Comparison of ENCODE assay signal across 27 mouse cellular contexts in the genomic region with DNA sequence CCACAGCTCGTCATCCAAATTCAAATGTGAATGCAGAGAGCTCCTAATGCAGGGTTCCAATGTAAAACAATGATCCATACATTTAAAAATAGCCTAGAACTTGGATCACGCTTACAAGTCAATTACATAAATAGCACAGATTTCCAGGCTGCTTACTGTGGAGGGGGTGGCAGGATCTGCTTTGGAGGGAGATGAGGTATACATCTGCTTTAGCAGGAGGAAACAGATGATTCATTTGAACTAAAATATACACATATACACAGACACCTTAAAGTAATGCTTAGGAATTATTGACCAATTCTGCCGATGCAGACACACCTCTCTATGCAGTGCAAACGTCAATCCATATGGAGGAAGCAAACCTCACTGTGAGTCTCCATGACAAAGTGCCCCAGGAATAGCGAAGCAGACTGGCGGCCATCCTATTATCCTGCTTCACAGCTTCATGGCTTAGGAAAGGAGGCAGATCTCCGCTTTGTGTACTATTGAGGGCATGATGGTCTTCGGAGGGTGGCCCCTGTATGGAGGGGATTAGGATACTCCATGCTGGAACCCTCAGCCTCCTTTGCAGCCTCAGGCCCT. TPM values are rescaled to one million over a fixed set of nuclear protein-coding genes. Genes with fewer than 3 reads are reported as not detected.
DNase-seq lines count a peak whose midpoint lies in the region; ATAC-seq and TF ChIP-seq lines count a peak whose summit lies in the region.
"Had no signal": no experiment of that assay in that cellular context is flagged by ENCODE, and none has a peak within 500 bp of the region (broad histone marks: within the 10 kb centered on the region; RNA-seq: fewer than 3 reads in every experiment).

No protein-coding gene starts in this region.

- peak overlapping the region; percentile 59 for H3K27ac ChIP-seq in forebrain, postnatal 0 days (ENCODE audit: low read depth, low read length)
- H3K27ac ChIP-seq in forebrain, embryonic 14.5 days (ENCODE audit: low read depth, low read length), result no peak overlapping the region
- H3K27ac ChIP-seq in left cerebral cortex, adult 2 months, result peak overlapping the region; percentile 92
- no peak overlapping the region for H3K27ac ChIP-seq in intestine, embryonic 16.5 days (ENCODE audit: low read length)
- no peak overlapping the region for H3K27ac ChIP-seq in midbrain, postnatal 0 days (ENCODE audit: low read depth, low read length)
- H3K27ac ChIP-seq: forebrain, embryonic 10.5 days; hindbrain, embryonic 13.5 days; limb, embryonic 10.5 days; liver, embryonic 15.5 days; macrophage had no signal

- no peak for DNase-seq in forebrain, postnatal 0 days
- DNase-seq in forebrain, embryonic 14.5 days (ENCODE audit: low spot score), result no peak
- peak in 1 of 2 experiments; percentile 28 for DNase-seq in left cerebral cortex, adult 2 months (ENCODE audit: extremely low spot score in 1 of 2, low spot score in 2 of 2)
- no peak for DNase-seq in left cerebral cortex, postnatal 4 days
- DNase-seq in left cerebral cortex, postnatal 36 days (ENCODE audit: low spot score in 2 of 2), result peak; percentile 42 to 58
- DNase-seq in telencephalon, adult 2 months (ENCODE audit: low read depth, low spot score), result peak; percentile 90
- no peak for DNase-seq in midbrain, postnatal 0 days (ENCODE audit: low spot score)
- DNase-seq: adrenal gland, postnatal 25 days; cerebellum, adult 9-10 months; gastrocnemius, postnatal 36 days; kidney, adult 8-10 months; kidney, postnatal 14 days; liver; thymus, postnatal 25 days had no signal

- intact Hi-C loops in left cerebral cortex, adult 2 months (cut with DNase I), result loop anchor here (1.0 to 5.0 kb wide), 3 partner anchors 14 to 85 kb away; partner anchors contain the start of genes Frmpd2 and Mapk8
- intact Hi-C loops in left cerebral cortex, postnatal 4 days (cut with DNase I), result no loop called here
- intact Hi-C loops in left cerebral cortex, postnatal 36 days (cut with DNase I), result loop anchor here (10.0 kb wide), 1 partner anchor 147 kb away; no protein-coding TSS in a partner anchor

- no peak overlapping the region; the same call in 1 of the 2 replicates for H3K9ac ChIP-seq in forebrain, postnatal 0 days
- no peak overlapping the region for H3K9ac ChIP-seq in forebrain, embryonic 14.5 days (ENCODE audit: low read length)
- H3K9ac ChIP-seq in intestine, embryonic 16.5 days (ENCODE audit: low read depth, low read length), result no peak overlapping the region
- H3K9ac ChIP-seq in midbrain, postnatal 0 days (replicated peaks; ENCODE audit: low read length, poor library complexity, severe bottlenecking), result no peak overlapping the region
- H3K9ac ChIP-seq: hindbrain, embryonic 13.5 days; liver, embryonic 15.5 days had no signal

- ATAC-seq in forebrain, postnatal 0 days, result peak; percentile 55
- ATAC-seq in forebrain, embryonic 14.5 days, result no peak
- ATAC-seq in intestine, embryonic 16.5 days, result no peak
- ATAC-seq in midbrain, postnatal 0 days (ENCODE audit: low FRiP score), result no peak
- ATAC-seq: CD4-positive, CD25-positive, alpha-beta regulatory T cell, adult 4 months; inflammation-experienced regulatory T-cells, adult 6 months; midbrain, embryonic 16.5 days had no signal

- H3K4me3 ChIP-seq in forebrain, postnatal 0 days (ENCODE audit: low read depth, low read length), result no peak overlapping the region
- no peak overlapping the region for H3K4me3 ChIP-seq in forebrain, embryonic 14.5 days (ENCODE audit: low read depth, low read length)
- H3K4me3 ChIP-seq in left cerebral cortex, adult 2 months, result no peak overlapping the region
- H3K4me3 ChIP-seq in intestine, embryonic 16.5 days (ENCODE audit: low read length), result no peak overlapping the region
- H3K4me3 ChIP-seq in midbrain, postnatal 0 days (ENCODE audit: low read depth, low read length), result no peak overlapping the region
- H3K4me3 ChIP-seq: forebrain, embryonic 10.5 days; hindbrain, embryonic 13.5 days; limb, embryonic 10.5 days; liver, embryonic 15.5 days had no signal

- H3K36me3 ChIP-seq in forebrain, postnatal 0 days (ENCODE audit: insufficient read depth), result no peaks in the 10 kb centered on the region
- H3K36me3 ChIP-seq in forebrain, embryonic 14.5 days (ENCODE audit: control insufficient read depth, insufficient read depth, low read length), result no peaks in the 10 kb centered on the region
- H3K36me3 ChIP-seq in intestine, embryonic 16.5 days (ENCODE audit: control insufficient read depth, insufficient read depth, low read length), result no peaks in the 10 kb centered on the region
- H3K36me3 ChIP-seq in midbrain, postnatal 0 days (ENCODE audit: insufficient read depth, low read length), result no peaks in the 10 kb centered on the region
- H3K36me3 ChIP-seq: forebrain, embryonic 10.5 days; hindbrain, embryonic 13.5 days; limb, embryonic 10.5 days; liver, embryonic 15.5 days had no signal

- H3K4me2 ChIP-seq in forebrain, postnatal 0 days (ENCODE audit: low read depth), result no peak overlapping the region
- no peak overlapping the region for H3K4me2 ChIP-seq in forebrain, embryonic 14.5 days (ENCODE audit: low read length)
- no peak overlapping the region for H3K4me2 ChIP-seq in intestine, embryonic 16.5 days (ENCODE audit: low read depth, low read length)
- H3K4me2 ChIP-seq in midbrain, postnatal 0 days (ENCODE audit: low read depth, low read length, poor library complexity, severe bottlenecking), result no peak overlapping the region
- H3K4me2 ChIP-seq: hindbrain, embryonic 13.5 days; liver, embryonic 15.5 days had no signal

- 58% methylated on average over 8 of the region's 8 CpGs for WGBS in forebrain, postnatal 0 days
- WGBS in forebrain, embryonic 14.5 days, result 67% methylated on average over 8 of the region's 8 CpGs
- 74% methylated on average over 8 of the region's 8 CpGs for WGBS in intestine, embryonic 16.5 days
- 65% methylated on average over 8 of the region's 8 CpGs for WGBS in midbrain, postnatal 0 days

- H3K9me3 ChIP-seq in forebrain, postnatal 0 days (ENCODE audit: low read length), result no peaks in the 10 kb centered on the region
- no peaks in the 10 kb centered on the region for H3K9me3 ChIP-seq in forebrain, embryonic 14.5 days (replicated peaks; ENCODE audit: control insufficient read depth, low read length)
- no peaks in the 10 kb centered on the region for H3K9me3 ChIP-seq in intestine, embryonic 16.5 days (ENCODE audit: control insufficient read depth, low read length)
- H3K9me3 ChIP-seq in midbrain, postnatal 0 days (ENCODE audit: low read length), result no peaks in the 10 kb centered on the region
- H3K9me3 ChIP-seq: forebrain, embryonic 10.5 days; hindbrain, embryonic 13.5 days; limb, embryonic 10.5 days; liver, embryonic 15.5 days had no signal

- no peaks in the 10 kb centered on the region for H3K27me3 ChIP-seq in forebrain, postnatal 0 days (ENCODE audit: insufficient read depth, low read length)
- H3K27me3 ChIP-seq in forebrain, embryonic 14.5 days (replicated peaks; ENCODE audit: control insufficient read depth, insufficient read depth, low read length), result no peaks in the 10 kb centered on the region
- no peaks in the 10 kb centered on the region for H3K27me3 ChIP-seq in intestine, embryonic 16.5 days (replicated peaks; ENCODE audit: control insufficient read depth, insufficient read depth, low read length)
- no peaks in the 10 kb centered on the region for H3K27me3 ChIP-seq in midbrain, postnatal 0 days (ENCODE audit: insufficient read depth, low read length)
- H3K27me3 ChIP-seq: hindbrain, embryonic 13.5 days; liver, embryonic 15.5 days had no signal

- no peak for TF ChIP-seq CTCF in forebrain, postnatal 0 days (IDR thresholded peaks at IDR 0.05; ENCODE audit: low read depth)
- TF ChIP-seq CTCF in left cerebral cortex, adult 2 months (IDR thresholded peaks at IDR 0.05), result no peak
- no peak for TF ChIP-seq CTCF in midbrain, postnatal 0 days (IDR thresholded peaks at IDR 0.05)

- H3K4me1 ChIP-seq in forebrain, postnatal 0 days (ENCODE audit: insufficient read depth), result peaks cover 7% of the 10 kb centered on the region; the same call in 1 of the 2 replicates
- H3K4me1 ChIP-seq in forebrain, embryonic 14.5 days (ENCODE audit: control insufficient read depth, insufficient read depth, low read length), result no peaks in the 10 kb centered on the region
- H3K4me1 ChIP-seq in intestine, embryonic 16.5 days (ENCODE audit: control insufficient read depth, insufficient read depth, low read length), result no peaks in the 10 kb centered on the region
- no peaks in the 10 kb centered on the region for H3K4me1 ChIP-seq in midbrain, postnatal 0 days (ENCODE audit: insufficient read depth, low read length)
- H3K4me1 ChIP-seq: forebrain, embryonic 10.5 days; hindbrain, embryonic 13.5 days; limb, embryonic 10.5 days; liver, embryonic 15.5 days had no signal

RNA-seq across cellular contexts. Expression of gene Ptpn20, which starts 57.6 kb away (rescaled TPM):
- total RNA-seq in forebrain, postnatal 0 days (2014; rRNA removed), result 0.33 and 0.92 TPM in 2 replicates
- 0.14 and 0.30 TPM in 2 replicates for polyA plus RNA-seq in forebrain, postnatal 0 days (2015; fragmentation: Nextera tagmentation; extraction: Ambion mirVana)
- polyA plus RNA-seq in forebrain, embryonic 14.5 days (2014; fragmentation: Nextera tagmentation; extraction: Ambion mirVana), result 0.09 TPM in 2 replicates
- total RNA-seq in left cerebral cortex, adult 2 months (2021), result under 1 TPM; 0.49 to 0.63 TPM
- total RNA-seq in left cerebral cortex, postnatal 4 days (2021), result 1 to 10 TPM in 1 of 2 experiments, under 1 TPM in 1; 0.93 to 1.3 TPM
- total RNA-seq in left cerebral cortex, postnatal 36 days (2021), result under 1 TPM; 0.52 to 0.57 TPM
- 0.09 TPM in 1 of 2 replicates, not detected in the other for polyA plus RNA-seq in intestine, embryonic 16.5 days (2015; fragmentation: Nextera tagmentation; extraction: Ambion mirVana)
- 1.1 and 1.2 TPM in 2 replicates for total RNA-seq in midbrain, postnatal 0 days (2014; rRNA removed)
- 0.17 and 0.33 TPM in 2 replicates for polyA plus RNA-seq in midbrain, postnatal 0 days (2015; fragmentation: Nextera tagmentation; extraction: Ambion mirVana)
- total RNA-seq: adrenal gland, postnatal 25 days; gastrocnemius, adult 18-20 months; gastrocnemius, postnatal 36 days; heart, adult 8-10 months; heart, postnatal 25 days had no signal
- polyA plus RNA-seq: CD4-positive, CD25-positive, alpha-beta regulatory T cell, adult 4 months; forebrain, embryonic 10.5 days; inflammation-experienced regulatory T-cells, adult 6 months; macrophage had no signal

RNA-seq across cellular contexts. Expression of gene Frmpd2, which starts 59.9 kb away (rescaled TPM):
- 0.54 and 1.6 TPM in 2 replicates for total RNA-seq in forebrain, postnatal 0 days (2014; rRNA removed)
- polyA plus RNA-seq in forebrain, postnatal 0 days (2015; fragmentation: Nextera tagmentation; extraction: Ambion mirVana), result 0.14 and 0.29 TPM in 2 replicates
- polyA plus RNA-seq in forebrain, embryonic 14.5 days (2014; fragmentation: Nextera tagmentation; extraction: Ambion mirVana), result 0.03 and 0.07 TPM in 2 replicates
- total RNA-seq in left cerebral cortex, adult 2 months (2021), result under 1 TPM; 0.25 to 0.87 TPM
- 1 to 10 TPM in 1 of 2 experiments, under 1 TPM in 1; 0.46 to 1.6 TPM for total RNA-seq in left cerebral cortex, postnatal 4 days (2021)
- under 1 TPM; 0.67 to 0.93 TPM for total RNA-seq in left cerebral cortex, postnatal 36 days (2021)
- polyA plus RNA-seq in intestine, embryonic 16.5 days (2015; fragmentation: Nextera tagmentation; extraction: Ambion mirVana), result not detected in 2 replicates
- total RNA-seq in midbrain, postnatal 0 days (2014; rRNA removed), result 0.71 and 0.76 TPM in 2 replicates
- 0.63 and 0.73 TPM in 2 replicates for polyA plus RNA-seq in midbrain, postnatal 0 days (2015; fragmentation: Nextera tagmentation; extraction: Ambion mirVana)
- total RNA-seq: adrenal gland, postnatal 25 days; gastrocnemius, postnatal 36 days; heart, postnatal 25 days had no signal
- polyA plus RNA-seq: CD4-positive, CD25-positive, alpha-beta regulatory T cell, adult 4 months; forebrain, embryonic 10.5 days; heart, embryonic 14.5 days; hindbrain, embryonic 13.5 days; inflammation-experienced regulatory T-cells, adult 6 months; limb, embryonic 10.5 days; liver, embryonic 15.5 days; macrophage had no signal

Comparison
In these comparisons a context has a peak if more than half of its experiments do, and no peak if none do; other contexts are left out.
1. DNase-seq: peak in left cerebral cortex, postnatal 36 days (2 of 2) and telencephalon, adult 2 months (single experiment); none in forebrain, postnatal 0 days (single experiment), forebrain, embryonic 14.5 days (single experiment), left cerebral cortex, postnatal 4 days (single experiment) and midbrain, postnatal 0 days (single experiment).
2. H3K27ac ChIP-seq: peak in forebrain, postnatal 0 days (single experiment) and left cerebral cortex, adult 2 months (single experiment); none in forebrain, embryonic 14.5 days (single experiment), intestine, embryonic 16.5 days (single experiment) and midbrain, postnatal 0 days (single experiment).